In the genomic region with DNA sequence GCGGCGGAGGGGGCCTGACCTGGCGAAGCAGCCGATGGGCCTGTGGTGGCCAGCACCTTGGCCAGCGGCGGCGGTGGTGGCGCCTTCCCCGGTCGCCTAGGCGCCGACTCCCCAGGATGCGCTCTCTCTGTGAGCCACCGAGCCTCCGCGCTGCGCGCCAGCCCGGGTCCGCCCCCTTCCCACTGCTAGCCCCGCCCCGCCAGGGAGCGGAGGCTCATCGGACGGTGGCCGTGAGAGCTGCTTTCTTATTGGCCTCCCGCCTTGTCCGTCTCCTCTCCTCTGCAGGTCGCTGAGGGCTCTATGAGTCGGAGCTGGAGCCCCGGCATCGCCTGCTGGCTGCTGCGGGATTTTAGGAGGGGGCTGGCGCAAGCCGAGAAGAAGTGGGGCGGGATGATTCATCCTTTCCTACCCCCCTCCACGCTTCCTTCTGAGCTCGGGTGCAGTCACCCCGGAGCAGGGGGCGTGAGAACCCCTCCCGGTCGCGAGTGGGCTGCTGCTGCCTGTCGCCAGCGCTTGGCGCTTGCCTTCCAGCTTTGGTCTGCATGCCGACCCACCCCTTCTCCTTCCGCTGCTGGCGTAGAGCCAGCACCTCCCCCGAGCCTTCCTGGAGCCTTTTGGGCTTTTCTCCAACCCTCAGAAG, we compare ENCODE assay signal across 7 mouse cellular contexts. TPM values are rescaled to one million over a fixed set of nuclear protein-coding genes. Genes with fewer than 3 reads are reported as not detected.
A peak's percentile ranks its signal among the peaks of the same experiment; 100 is the strongest.
DNase-seq lines count a peak whose midpoint lies in the region; ATAC-seq lines count a peak whose summit lies in the region.

Gene Trim9, minus strand, starts transcription at position 413 of the 640 bp plus-strand sequence.

- under 1% methylated on average over 44 of the region's 50 CpGs for WGBS in embryonic facial prominence, embryonic 11.5 days
- WGBS in midbrain, embryonic 12.5 days: under 1% methylated on average over 45 of the region's 50 CpGs

- no peak within 1 kb of the TSS; the same call in 1 of the 2 replicates for H3K27ac ChIP-seq in embryonic facial prominence, embryonic 11.5 days (replicated peaks; ENCODE audit: low read depth, low read length)
- H3K27ac ChIP-seq in midbrain, embryonic 12.5 days (replicated peaks): peak within 1 kb of the TSS; percentile 95

- intact Hi-C loops in left cerebral cortex, postnatal 4 days (cut with DNase I): loop anchor here (5.0 kb wide), 1 partner anchor 80 kb away; no protein-coding TSS in a partner anchor

- H3K4me3 ChIP-seq in embryonic facial prominence, embryonic 11.5 days (ENCODE audit: low read depth, low read length): peak within 1 kb of the TSS; percentile 60
- peak within 1 kb of the TSS; percentile 70 for H3K4me3 ChIP-seq in midbrain, embryonic 12.5 days

- H3K36me3 ChIP-seq in embryonic facial prominence, embryonic 11.5 days (replicated peaks; ENCODE audit: control insufficient read depth, insufficient read depth, low read depth, low read length): no peaks in the 10 kb centered on the region
- no peaks in the 10 kb centered on the region for H3K36me3 ChIP-seq in midbrain, embryonic 12.5 days

- H3K27me3 ChIP-seq in embryonic facial prominence, embryonic 11.5 days (ENCODE audit: control insufficient read depth, insufficient read depth, low read length): peaks cover 21% of the 10 kb centered on the region
- no peaks in the 10 kb centered on the region for H3K27me3 ChIP-seq in midbrain, embryonic 12.5 days

- H3K9ac ChIP-seq in embryonic facial prominence, embryonic 11.5 days (replicated peaks; ENCODE audit: low read length): peak within 1 kb of the TSS; percentile 66
- peak within 1 kb of the TSS; percentile 83 for H3K9ac ChIP-seq in midbrain, embryonic 12.5 days (replicated peaks)

- H3K4me1 ChIP-seq in embryonic facial prominence, embryonic 11.5 days (ENCODE audit: control insufficient read depth, insufficient read depth, low read length): peaks cover 4% of the 10 kb centered on the region
- H3K4me1 ChIP-seq in midbrain, embryonic 12.5 days: peaks cover 30% of the 10 kb centered on the region

- ATAC-seq in embryonic facial prominence, embryonic 11.5 days (replicated peaks; ENCODE audit: insufficient number of reproducible peaks, low FRiP score, low TSS enrichment, low read depth): peak; percentile 97
- ATAC-seq in midbrain, embryonic 12.5 days (ENCODE audit: low FRiP score, low read depth): peak; percentile 98

- H3K4me2 ChIP-seq in embryonic facial prominence, embryonic 11.5 days (ENCODE audit: low read depth, low read length): peak within 1 kb of the TSS; percentile 81
- H3K4me2 ChIP-seq in midbrain, embryonic 12.5 days (replicated peaks): peak within 1 kb of the TSS; percentile 91

- peak; percentile 97 for DNase-seq in adrenal gland, postnatal 25 days
- DNase-seq in embryonic facial prominence, embryonic 11.5 days (ENCODE audit: low spot score): peak; percentile 97
- peak; percentile 99 for DNase-seq in heart, adult 11 months
- DNase-seq in kidney, adult 11 months: peak; percentile 83
- DNase-seq in left cerebral cortex, postnatal 4 days: peak; percentile 99
- peak; percentile 39 for DNase-seq in spleen, adult 12 weeks (ENCODE audit: low spot score)

- H3K9me3 ChIP-seq in embryonic facial prominence, embryonic 11.5 days (replicated peaks; ENCODE audit: control insufficient read depth, low read length): no peaks in the 10 kb centered on the region
- no peaks in the 10 kb centered on the region for H3K9me3 ChIP-seq in midbrain, embryonic 12.5 days

RNA-seq across cellular contexts. Expression of gene Trim9, which starts in this region (rescaled TPM):
- 1.5 and 2.3 TPM in 2 replicates for total RNA-seq in adrenal gland, postnatal 25 days (2021)
- 3.4 and 4.0 TPM in 2 replicates for polyA plus RNA-seq in embryonic facial prominence, embryonic 11.5 days (2014; fragmentation: Nextera tagmentation; extraction: Ambion mirVana)
- 100 to 1,000 TPM; 210 to 227 TPM for total RNA-seq in left cerebral cortex, postnatal 4 days (2021)
- 40.9 and 41.3 TPM in 2 replicates for polyA plus RNA-seq in midbrain, embryonic 12.5 days (2016; fragmentation: Nextera tagmentation; extraction: Ambion mirVana)

Comparison
In these comparisons a context has a peak if more than half of its experiments do, and no peak if none do; other contexts are left out.
1. RNA of gene Trim9 (total RNA-seq): 210 to 227 TPM in left cerebral cortex, postnatal 4 days; 1.5 to 2.3 TPM in adrenal gland, postnatal 25 days; every median in the first group is over 10 times any median in the second.
2. DNase-seq: peak in every context shown above with its lines; median percentile 99 in heart, adult 11 months; 99 in left cerebral cortex, postnatal 4 days; 97 in adrenal gland, postnatal 25 days; 97 in embryonic facial prominence, embryonic 11.5 days; 83 in kidney, adult 11 months; 39 in spleen, adult 12 weeks.